Mouse (Mus musculus): Measurements from ENCODE around the gene Galk2. TPM values are rescaled to one million over a fixed set of nuclear protein-coding genes. Genes with fewer than 3 reads are reported as not detected.

The Galk2 gene
- 28.9 TPM for polyA plus RNA-seq (2015; fragmentation: Illumina TruSeq; extraction: RNeasy Lipid Tissue Mini Kit (QIAGEN cat#74804); ENCODE audit: insufficient read depth, low replicate concordance)

DNA sequence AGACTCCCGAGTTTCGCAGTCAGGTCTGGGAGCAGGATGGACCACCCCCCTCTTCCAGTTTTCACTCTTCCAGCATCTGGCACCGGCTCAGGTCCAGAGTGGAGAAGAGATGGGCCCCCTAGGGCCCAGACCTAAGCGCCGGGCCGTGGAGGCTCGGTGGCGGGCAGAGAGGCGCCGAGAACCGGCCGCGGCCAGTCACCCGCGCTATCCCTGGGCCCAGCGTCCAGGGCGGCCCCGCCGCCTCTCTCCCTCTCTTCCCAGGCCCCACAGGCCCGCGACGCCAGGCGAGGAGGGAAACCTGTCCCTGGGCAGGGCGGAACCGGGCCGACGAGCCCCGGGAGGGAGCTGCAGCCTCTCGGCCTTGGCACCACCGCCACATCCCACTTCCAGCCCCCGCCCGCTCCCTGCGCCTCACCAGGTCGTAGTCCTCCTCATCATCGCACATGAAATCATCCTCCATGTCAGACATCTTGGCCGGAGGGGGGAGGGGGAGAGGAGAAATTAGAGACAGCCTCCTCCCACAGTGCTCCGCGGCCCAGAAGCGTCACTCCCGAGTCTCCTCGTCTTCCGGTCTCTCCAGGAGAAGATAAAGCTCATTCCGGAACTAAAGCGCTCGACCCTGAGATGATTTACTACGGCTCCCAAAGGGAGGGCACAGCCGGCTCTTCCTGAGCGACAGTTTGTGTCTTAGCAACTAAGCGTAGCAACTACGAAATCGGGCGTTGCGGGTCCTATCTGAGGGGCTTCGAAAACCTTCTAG lies at the start of gene Galk2, which contains the start of gene Cops2:
Gene Galk2, plus strand, starts transcription at position 589 of the 760 bp plus-strand sequence.
Gene Cops2, minus strand, starts transcription at position 619 of the 760 bp plus-strand sequence.

Other genes with a start within 250 kb of the Galk2 start
- 8.2 TPM for gene Cep152, start 234.0 kb upstream of the Galk2 start, polyA plus RNA-seq (2015; fragmentation: Illumina TruSeq; extraction: RNeasy Lipid Tissue Mini Kit (QIAGEN cat#74804); ENCODE audit: insufficient read depth, low replicate concordance)
- gene Eid1, start 186.0 kb upstream of the Galk2 start, polyA plus RNA-seq (2015; fragmentation: Illumina TruSeq; extraction: RNeasy Lipid Tissue Mini Kit (QIAGEN cat#74804); ENCODE audit: insufficient read depth, low replicate concordance), result 104 TPM
- gene Shc4, start 135.0 kb upstream of the Galk2 start, polyA plus RNA-seq (2015; fragmentation: Illumina TruSeq; extraction: RNeasy Lipid Tissue Mini Kit (QIAGEN cat#74804); ENCODE audit: insufficient read depth, low replicate concordance), result 0.22 TPM
- 50.6 TPM for gene Secisbp2l, start 76.2 kb upstream of the Galk2 start, polyA plus RNA-seq (2015; fragmentation: Illumina TruSeq; extraction: RNeasy Lipid Tissue Mini Kit (QIAGEN cat#74804); ENCODE audit: insufficient read depth, low replicate concordance)
- gene Cops2, start within 50 bp of the Galk2 start, polyA plus RNA-seq (2015; fragmentation: Illumina TruSeq; extraction: RNeasy Lipid Tissue Mini Kit (QIAGEN cat#74804); ENCODE audit: insufficient read depth, low replicate concordance), result 119 TPM
- 2.3 TPM for gene Fgf7, start 175.5 kb downstream of the Galk2 start, polyA plus RNA-seq (2015; fragmentation: Illumina TruSeq; extraction: RNeasy Lipid Tissue Mini Kit (QIAGEN cat#74804); ENCODE audit: insufficient read depth, low replicate concordance)